Mouse (Mus musculus) granulocyte monocyte progenitor cell, adult 5-6 weeks (primary cell): ENCODE results near the gene Gpsm1. TPM values are rescaled to one million over a fixed set of nuclear protein-coding genes. Genes with fewer than 3 reads are reported as not detected.

Experiments used
- ATAC-seq: replicated peaks from 2 replicates; pipeline ENCODE4 v1.8.0; 2016; ENCODE audit warnings: mild to moderate bottlenecking, moderate TSS enrichment, inconsistent platforms; ENCODE audit not compliant: poor library complexity, severe bottlenecking
- total RNA-seq, 2 experiments: library from RNA; stranded (forward) in 1 of 2; stranded (reverse) in 1 of 2; fragments of 200-712, 200-1000 nt in 1 of 2; fragments of >200 nt in 1 of 2; fragmentation: Nextera tagmentation in 1 of 2; gene quantifications; 2 replicates each; pipeline ENCODE4 v1.2.3; 2014 to 2017

The Gpsm1 gene
- total RNA-seq (2014; fragmentation: Nextera tagmentation) = 7.0 and 16.3 TPM in 2 replicates
- 10.6 and 13.8 TPM in 2 replicates for total RNA-seq (2017)

GRCm38 (mm10) chr2:26315072-26315924 is at the start of gene Gpsm1:
Gene Gpsm1 (plus strand): TSS chr2:26315515.
- peak; percentile 63 for ATAC-seq

- no peak for ATAC-seq
Observed at GRCm38 (mm10) chr2:26266066-26266742, 49.1 kb upstream of the Gpsm1 start.

- no peak for ATAC-seq
Observed at GRCm38 (mm10) chr2:26268216-26268615, 47.1 kb upstream of the Gpsm1 start.

GRCm38 (mm10) chr2:26273611-26274010 is 41.7 kb upstream of the Gpsm1 start:
- ATAC-seq = peak; percentile 40

GRCm38 (mm10) chr2:26279712-26280111 is 35.6 kb upstream of the Gpsm1 start:
- ATAC-seq = no peak

- no peak for ATAC-seq
Observed at GRCm38 (mm10) chr2:26280594-26280993, 34.7 kb upstream of the Gpsm1 start.

- ATAC-seq = no peak
Observed at GRCm38 (mm10) chr2:26285804-26286203, 29.5 kb upstream of the Gpsm1 start.

GRCm38 (mm10) chr2:26286391-26286790 is 28.9 kb upstream of the Gpsm1 start:
- no peak for ATAC-seq

- ATAC-seq = no peak
Observed at GRCm38 (mm10) chr2:26290133-26290532, 25.2 kb upstream of the Gpsm1 start.

GRCm38 (mm10) chr2:26294457-26294856 is 20.9 kb upstream of the Gpsm1 start, which contains the start of gene Ccdc187:
Gene Ccdc187 (minus strand): TSS chr2:26294557.
- ATAC-seq = no peak

- no peak for ATAC-seq
Observed at GRCm38 (mm10) chr2:26296606-26297195, 18.6 kb upstream of the Gpsm1 start.

- ATAC-seq = peak; percentile 60
Observed at GRCm38 (mm10) chr2:26298208-26298855, 17.0 kb upstream of the Gpsm1 start.

GRCm38 (mm10) chr2:26298856-26299230 is 16.5 kb upstream of the Gpsm1 start:
- ATAC-seq = no peak

GRCm38 (mm10) chr2:26299336-26299735 is 16.0 kb upstream of the Gpsm1 start:
- no peak for ATAC-seq

- ATAC-seq = no peak
Observed at GRCm38 (mm10) chr2:26300161-26300807, 15.0 kb upstream of the Gpsm1 start.

GRCm38 (mm10) chr2:26300808-26301174 is 14.5 kb upstream of the Gpsm1 start:
- peak; percentile 73 for ATAC-seq

- no peak for ATAC-seq
Observed at GRCm38 (mm10) chr2:26302005-26302503, 13.3 kb upstream of the Gpsm1 start.

GRCm38 (mm10) chr2:26304711-26305110 is 10.6 kb upstream of the Gpsm1 start:
- ATAC-seq = no peak

GRCm38 (mm10) chr2:26305555-26305954 is 9.8 kb upstream of the Gpsm1 start:
- ATAC-seq = no peak

GRCm38 (mm10) chr2:26306702-26307101 is 8.6 kb upstream of the Gpsm1 start:
- no peak for ATAC-seq
